Mouse (Mus musculus) spleen, postnatal 10 days (tissue): ENCODE measurements around the gene Olfr777.
"Not testable (repeated sequence)": the region's sequence is repeated elsewhere in the genome, so short reads cannot be mapped to it uniquely, and the experiment has no call there.

Experiments used
- DNase-seq, 2 experiments: peaks; one replicate each; pipeline ENCODE4 v3.0.0; 2021 to 2022; ENCODE audit warnings: low spot score in 2 of 2

Gene Olfr777

DNA sequence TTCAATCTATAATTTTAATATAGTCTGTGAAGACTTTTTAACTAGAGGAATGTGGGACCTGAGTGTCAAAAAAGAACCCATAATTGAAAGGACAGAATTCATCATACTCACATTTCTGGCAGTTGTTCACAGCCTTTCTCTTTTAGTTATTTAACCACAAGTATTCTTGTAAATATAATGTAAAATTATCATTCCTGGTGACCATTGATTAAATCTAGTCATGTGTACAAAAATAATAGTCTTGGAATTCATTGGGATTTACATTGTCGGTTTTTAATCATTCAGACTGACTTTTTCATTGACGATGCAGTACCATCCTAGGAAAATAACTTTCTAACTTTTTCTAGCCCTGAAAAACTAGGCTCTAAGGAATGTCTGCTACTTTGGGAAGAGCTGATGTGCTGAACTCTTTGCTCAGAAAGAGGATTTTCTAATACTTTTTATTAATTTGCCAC is at the start of gene Olfr777:
Olfr777 (minus strand) TSS at position 405 of the 455 bp plus-strand sequence.
- DNase-seq = no peak

GRCm38 (mm10) chr10:129317817-129318216 is 46.5 kb upstream of the Olfr777 start, which contains the start of gene Olfr780:
TSS of gene Olfr780 (plus strand) at chr10:129318117.
- DNase-seq = no peak

DNA sequence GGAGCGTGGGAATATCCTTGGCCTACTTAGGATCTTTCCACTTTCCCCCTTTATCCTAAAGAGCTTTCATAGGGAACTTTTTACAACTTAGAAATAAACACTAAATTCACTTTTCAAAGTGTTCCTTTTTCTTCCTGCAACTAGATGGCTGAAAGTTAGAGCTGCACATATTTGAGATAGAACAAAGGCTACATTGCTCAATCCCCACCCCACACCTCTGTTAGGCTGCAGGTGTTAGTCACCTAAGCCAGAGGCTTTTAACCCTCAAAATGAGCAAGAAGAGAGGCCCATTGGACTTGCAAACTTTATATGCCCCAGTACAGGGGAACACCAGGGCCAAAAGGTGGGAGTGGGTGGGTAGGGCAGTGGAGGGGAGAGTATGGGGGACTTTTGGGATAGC is 42.2 kb upstream of the Olfr777 start:
- not testable (repeated sequence) for DNase-seq

DNA sequence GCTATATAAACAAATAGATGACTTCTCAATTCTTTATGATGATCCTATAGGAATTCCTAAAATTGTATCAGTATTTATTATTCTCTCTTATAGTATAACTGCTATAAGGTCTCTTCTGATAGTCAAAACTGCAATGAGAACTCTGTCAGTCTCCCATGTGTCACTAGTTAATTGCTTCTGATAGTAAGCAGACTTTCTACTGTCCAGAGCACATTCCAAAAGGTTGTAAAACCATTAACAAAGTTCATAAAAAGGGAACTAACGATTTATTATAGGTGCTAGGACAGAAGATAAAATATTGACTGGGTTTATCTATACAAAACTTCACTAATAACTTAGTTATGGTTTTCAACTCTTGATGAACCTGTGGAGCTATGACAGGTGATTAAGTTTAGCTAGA is 41.7 kb upstream of the Olfr777 start:
- DNase-seq = not testable (repeated sequence)

- no peak for DNase-seq
Observed at GRCm38 (mm10) chr10:129258827-129259226, 12.5 kb downstream of the Olfr777 start, which contains the start of gene Olfr776. TSS of gene Olfr776 (plus strand) at chr10:129259127.

DNA sequence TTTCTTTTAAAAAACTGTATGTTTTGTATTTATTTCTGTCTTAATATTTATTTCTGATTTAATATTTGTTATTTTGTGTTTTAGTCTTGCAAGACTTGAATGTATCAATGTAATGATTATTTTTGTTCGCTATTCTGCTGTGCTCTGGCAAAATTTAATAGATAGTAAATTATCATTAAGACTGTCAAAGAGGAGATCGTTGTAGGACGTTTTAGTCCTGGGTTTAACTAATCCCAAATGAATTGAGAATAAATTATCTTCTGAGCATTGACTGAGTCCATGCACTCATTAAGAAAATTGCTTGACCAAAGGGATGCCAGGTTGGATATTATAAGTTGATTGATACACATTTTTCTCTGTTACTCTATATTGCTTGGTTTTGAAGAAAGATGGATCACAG is 23.2 kb downstream of the Olfr777 start, which contains the start of gene Olfr775:
Olfr775 (plus strand) TSS at position 301 of the 400 bp plus-strand sequence.
- DNase-seq = no peak

DNA sequence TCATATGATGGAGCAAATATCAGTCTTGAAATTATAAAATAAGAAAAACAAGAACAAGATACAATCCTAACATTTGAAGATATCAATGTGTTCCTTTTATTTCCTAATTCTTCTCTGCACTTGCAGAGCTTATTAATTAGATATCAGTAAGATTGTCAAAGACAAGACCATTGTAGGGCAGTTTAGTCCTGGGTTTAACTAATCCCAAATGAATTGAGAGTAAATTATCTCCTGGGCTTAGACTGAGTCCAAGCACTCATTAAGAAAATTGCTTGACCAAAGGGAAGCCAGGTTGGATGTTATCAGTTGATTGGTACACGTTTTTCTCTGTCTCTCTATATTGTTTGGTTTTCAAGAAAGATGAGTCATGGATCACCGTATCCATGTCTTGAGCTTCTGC is 35.4 kb downstream of the Olfr777 start, which contains the start of gene Olfr774:
Olfr774 (plus strand) TSS at position 301 of the 400 bp plus-strand sequence.
- no peak for DNase-seq

DNA sequence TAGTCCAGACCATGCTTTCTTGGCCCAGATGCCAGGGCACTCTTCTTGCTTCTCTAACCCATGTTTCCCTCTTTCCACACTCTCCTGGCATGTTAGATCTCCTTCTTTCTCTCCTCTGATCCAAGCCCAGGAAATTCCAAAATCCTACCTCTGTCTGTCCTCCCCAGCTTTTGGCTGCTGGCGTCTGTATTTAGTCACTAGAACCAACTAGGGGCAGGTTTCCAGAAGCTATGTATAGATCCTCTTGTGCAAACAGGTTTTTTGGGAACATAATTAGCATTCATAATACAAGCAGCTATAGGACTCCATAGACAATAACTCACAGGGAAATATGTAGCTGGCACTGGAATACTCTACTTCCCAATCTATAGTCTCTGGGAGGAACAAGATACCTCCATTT is 40.5 kb downstream of the Olfr777 start:
- DNase-seq = no peak
